Mouse (Mus musculus) urinary bladder, postnatal 10 days (tissue): ENCODE results near the gene Smoc1.

ENCODE experiments used
- DNase-seq: peaks from one replicate; pipeline ENCODE4 v3.0.0; 2022; ENCODE audit warnings: low spot score

Gene Smoc1

DNA sequence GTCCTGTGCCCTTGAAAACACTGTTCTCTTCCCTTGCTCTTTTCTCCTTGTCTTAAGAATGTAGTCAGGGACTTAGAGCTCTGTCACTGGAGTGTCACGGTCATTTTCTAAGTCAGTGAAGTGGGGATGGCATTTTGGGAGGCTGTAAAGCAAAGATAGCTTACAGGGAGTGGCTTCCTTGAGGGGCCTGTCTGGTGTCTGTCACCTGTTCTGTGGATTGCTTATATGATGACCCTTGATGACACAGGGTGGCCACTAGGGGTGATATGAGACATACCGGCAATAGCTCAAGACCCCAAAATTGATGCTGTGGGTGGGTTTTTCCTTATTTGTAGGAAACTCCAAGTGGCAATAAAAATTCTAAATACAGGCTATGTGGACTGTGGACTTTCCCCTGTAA is 141.9 kb downstream of the Smoc1 start:
- DNase-seq: no peak

- DNase-seq: no peak
Observed at GRCm38 (mm10) chr12:81170076-81170475, 143.5 kb downstream of the Smoc1 start.

DNA sequence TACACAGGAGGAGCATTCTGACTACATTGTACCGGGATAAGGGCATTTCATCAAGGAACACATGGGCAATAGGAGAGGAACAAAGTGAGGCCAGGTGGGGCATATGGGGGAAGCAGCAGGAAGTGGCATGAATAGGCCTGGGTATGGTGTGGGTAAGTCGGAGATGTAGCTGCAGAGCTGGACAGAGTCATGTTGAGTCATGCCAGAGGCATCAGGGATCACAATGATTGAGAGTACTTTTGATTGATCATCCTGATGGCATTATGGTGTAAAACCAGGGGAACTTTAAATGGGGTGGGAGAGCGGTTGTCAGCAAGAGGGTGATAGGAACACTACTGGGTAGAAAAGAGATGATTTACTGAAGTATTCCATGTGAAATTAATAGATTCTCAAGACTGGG is 146.4 kb downstream of the Smoc1 start:
- DNase-seq: no peak

DNA sequence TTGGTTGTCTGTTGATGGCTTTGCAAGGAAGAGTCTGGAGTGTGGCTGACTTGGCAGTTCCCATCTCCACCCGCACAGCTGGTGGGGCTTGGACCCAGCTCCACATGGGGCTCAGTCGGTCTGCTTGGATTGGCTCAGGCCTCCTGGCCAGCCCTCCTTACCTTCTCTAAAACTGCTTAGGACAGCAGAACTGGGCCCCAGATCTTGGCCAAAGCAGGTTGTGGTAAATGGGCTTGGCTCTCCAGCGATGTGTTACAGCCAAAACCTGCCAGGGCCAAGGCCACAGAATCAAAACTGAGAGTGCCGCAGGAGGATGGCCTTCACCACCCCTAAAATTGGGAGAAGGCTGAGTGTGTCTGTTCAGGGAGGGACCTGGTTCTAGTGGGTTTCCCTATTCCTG is 147.3 kb downstream of the Smoc1 start:
- DNase-seq: no peak

- no peak for DNase-seq
Observed at GRCm38 (mm10) chr12:81175252-81175651, 148.6 kb downstream of the Smoc1 start.

- DNase-seq: no peak
Observed at GRCm38 (mm10) chr12:81182073-81182472, 155.5 kb downstream of the Smoc1 start.

- DNase-seq: no peak
Observed at GRCm38 (mm10) chr12:81184967-81185366, 158.4 kb downstream of the Smoc1 start.

- no peak for DNase-seq
Observed at GRCm38 (mm10) chr12:81186081-81186480, 159.5 kb downstream of the Smoc1 start.

- DNase-seq: no peak
Observed at GRCm38 (mm10) chr12:81186668-81187067, 160.1 kb downstream of the Smoc1 start.

- DNase-seq: no peak
Observed at GRCm38 (mm10) chr12:81188423-81188822, 161.8 kb downstream of the Smoc1 start.

GRCm38 (mm10) chr12:81188996-81189395 is 162.4 kb downstream of the Smoc1 start:
- no peak for DNase-seq

DNA sequence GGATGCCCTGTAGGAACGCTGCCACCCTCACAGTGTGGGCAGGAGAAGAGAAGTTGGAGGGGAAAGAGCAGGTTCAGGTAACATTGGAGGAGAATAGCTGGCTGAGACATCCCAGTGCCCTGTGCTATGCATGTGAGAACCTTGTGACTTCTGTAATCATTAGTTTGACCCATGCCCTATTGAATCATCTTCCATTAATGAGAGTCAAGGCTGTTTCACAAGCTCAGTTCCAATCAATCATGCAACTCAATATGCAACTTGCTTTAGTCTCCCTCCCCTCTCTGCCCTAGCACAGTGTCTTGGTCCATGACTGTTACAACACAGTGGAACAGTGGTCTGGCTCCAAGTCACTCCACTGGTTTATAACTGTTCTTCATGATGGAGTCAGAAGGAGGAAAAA is 163.0 kb downstream of the Smoc1 start:
- DNase-seq: no peak

DNA sequence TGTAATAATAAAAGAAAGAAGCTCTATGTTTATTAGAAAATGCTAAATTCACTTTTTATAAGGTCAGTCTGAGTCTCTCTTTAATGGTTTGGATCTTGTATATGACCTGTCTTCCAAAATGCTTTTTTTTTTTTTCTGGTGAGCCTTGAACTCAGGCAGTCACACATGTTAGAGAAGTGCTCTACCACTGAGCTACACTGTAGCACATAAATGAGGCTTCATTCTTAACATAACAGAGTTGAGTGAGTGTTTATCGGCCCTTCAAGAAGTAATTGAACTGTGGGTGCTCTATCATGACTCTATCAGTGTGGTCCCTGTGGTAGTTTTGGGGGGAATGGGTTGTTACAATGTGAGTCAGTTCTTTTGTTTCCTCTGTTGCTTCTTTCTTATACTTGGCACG is 167.4 kb downstream of the Smoc1 start:
- no peak for DNase-seq

DNA sequence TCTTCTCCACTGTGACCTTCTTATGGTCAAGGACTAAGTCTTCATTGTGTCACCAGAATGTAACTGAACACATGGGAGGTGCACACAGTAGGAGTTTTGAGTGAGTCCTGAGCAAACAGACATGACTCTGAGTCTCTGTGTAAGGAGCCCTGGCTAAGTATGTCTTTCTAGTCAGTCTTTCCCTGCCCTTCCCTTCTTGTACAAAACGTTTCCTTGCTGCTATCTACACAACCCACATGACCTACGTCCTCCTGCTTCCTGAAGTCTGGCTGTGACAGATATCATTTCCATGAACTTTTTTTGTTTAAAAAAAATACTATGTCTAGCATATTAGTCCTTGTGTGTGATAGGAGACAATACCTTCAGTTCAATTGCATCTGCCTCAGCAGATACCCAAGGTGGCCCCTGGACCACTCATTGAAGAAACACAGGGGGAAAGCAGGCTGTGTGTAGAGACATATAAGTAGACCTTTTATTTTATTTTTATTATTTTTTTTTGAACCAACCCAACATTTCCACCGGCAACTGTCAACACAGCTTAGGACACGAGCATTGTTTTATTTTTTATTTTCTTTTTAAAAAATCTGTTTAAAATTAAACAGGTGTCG is 171.0 kb downstream of the Smoc1 start:
- DNase-seq: no peak

GRCm38 (mm10) chr12:81199280-81199955 is 172.8 kb downstream of the Smoc1 start:
- no peak for DNase-seq

GRCm38 (mm10) chr12:81203226-81203625 is 176.6 kb downstream of the Smoc1 start:
- DNase-seq: no peak

DNA sequence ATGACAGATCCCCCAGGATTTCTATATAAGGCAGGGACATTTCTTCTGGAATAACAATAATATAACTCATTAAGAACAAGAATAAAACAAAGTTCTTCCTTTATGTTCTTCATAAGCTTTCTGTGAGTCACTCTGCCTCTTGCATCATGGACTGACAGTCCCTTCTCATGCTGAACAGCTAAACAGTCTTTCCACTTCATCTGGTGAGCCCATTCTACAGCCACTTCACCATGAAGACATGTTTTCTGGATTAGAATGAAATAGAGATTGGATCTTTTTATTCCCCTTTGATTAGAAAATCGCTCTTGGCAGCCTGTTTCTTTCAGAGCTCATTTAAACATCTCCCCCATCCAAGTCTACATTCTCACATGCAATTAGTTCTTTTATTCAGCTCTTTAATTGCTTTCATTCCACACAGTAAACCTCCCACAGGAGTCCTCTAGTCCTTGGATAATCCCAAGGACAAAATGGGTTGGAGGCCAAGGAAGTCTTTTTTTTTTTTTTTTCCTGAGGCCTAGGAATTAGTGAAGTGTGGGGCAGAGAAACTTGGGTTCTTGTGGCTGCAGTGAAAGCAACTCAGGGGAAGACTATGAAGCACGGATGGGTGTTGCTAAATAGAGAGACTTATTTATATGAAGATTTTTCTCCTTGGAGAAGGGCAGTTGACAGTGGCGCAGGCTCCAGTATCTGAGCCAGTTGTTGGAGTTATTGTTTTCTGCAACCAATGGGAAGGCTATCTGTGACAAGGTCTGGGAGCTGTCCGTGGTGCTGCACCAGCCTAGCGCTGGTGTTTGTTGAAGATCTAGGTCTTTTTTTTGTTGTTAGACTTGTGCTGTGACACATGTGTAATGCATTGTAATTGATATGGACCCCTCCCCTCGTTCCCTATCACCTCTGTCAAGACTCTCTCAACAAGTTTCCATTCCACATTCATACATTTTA is 179.3 kb downstream of the Smoc1 start:
- no peak for DNase-seq

GRCm38 (mm10) chr12:81208559-81208958 is 182.0 kb downstream of the Smoc1 start:
- no peak for DNase-seq

- no peak for DNase-seq
Observed at GRCm38 (mm10) chr12:81219339-81219738, 192.7 kb downstream of the Smoc1 start.

DNA sequence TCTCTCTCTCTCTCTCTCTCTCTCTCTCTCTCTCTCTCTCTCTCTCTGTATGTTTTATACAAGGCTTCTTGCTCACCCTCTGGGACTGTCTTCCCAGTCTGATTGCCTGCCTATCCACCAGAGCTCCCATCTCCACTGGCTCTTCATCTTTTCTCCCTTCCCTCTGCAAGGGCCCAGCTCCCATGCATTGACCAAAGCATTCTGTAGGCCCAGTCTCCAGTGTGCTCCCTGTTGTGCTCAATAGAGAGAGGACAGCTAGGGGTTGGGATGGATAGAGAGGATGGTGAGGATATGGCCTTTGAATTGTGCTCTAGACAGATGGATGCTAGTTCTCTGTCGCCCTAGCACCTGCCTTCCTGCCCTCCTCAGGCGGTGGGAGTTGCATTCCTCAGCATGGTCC is 196.7 kb downstream of the Smoc1 start:
- no peak for DNase-seq

GRCm38 (mm10) chr12:81224843-81225242 is 198.2 kb downstream of the Smoc1 start:
- no peak for DNase-seq

DNA sequence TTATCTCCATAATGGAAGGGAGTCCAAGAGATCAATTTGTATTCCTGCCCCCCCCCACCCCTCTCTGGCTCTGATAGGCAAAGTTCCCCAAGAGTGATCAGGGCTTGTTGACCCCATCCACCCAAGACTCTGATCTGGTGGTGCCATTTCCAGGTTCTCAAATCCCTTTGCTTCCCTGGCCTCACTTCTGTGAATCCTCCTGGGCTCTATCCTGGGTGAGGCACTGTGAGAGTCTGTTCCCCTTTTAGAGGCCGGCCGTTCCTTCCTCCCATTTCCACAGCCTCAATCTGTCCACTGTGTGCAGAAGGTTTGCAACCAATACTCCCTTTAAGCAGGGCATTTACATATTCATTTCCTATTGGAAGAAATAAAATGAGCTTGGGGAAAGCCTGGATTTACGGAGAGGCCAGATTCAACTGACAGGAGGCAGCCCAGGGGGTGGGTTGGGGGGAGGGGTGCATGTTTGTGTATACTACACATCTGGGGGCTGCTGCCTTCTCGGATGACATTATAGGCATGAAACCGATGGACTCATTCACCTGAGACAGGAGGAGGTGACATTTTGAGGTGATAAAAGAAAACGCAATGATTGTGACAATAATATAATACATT is 199.5 kb downstream of the Smoc1 start:
- DNase-seq: no peak

DNA sequence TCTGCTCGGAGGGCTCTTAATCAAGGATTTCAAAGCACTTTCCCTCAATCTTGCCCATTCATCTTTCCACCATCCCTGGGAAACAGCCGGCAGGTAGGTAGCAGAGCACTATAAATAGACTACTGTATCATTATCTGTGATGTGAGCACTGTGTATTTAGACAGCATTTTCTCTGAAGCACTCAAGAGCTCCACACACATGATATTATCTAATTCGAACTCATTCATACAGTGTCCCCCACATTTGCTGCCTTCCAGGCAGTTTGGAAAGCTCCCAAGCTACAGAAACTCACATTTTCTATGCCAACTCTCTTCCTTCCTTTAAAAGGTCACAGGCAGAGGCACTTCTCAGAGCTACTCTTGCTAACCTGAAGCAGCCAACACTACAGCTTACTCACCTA is 200.0 kb downstream of the Smoc1 start:
- DNase-seq: no peak
